Mouse (Mus musculus): ENCODE results near the gene Limch1.

DNA sequence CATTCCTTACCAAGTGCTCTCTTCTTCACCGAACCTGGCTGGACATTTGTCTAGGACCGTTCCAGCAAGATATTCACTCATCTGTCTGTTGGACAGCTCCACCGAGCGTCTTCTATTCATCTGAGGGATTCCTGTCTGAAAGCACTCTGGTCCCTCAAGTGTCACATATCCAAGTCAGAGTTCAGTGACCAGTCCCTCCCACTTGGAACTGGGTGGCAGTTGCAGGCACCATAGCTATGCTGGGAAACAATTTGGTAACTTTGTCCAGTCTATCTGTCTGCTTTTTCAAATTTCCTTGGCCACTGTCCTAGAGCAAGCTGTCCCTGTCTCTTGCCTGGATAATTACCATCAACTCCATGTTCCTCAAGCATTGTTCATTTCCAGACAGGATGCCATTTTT is 138.9 kb downstream of the Limch1 start:
- TF ChIP-seq POLR2A (IDR thresholded peaks at IDR 0.05; ENCODE audit: extremely low read depth, insufficient read depth, low read length): no peak
- TF ChIP-seq CTCF (IDR thresholded peaks at IDR 0.05; ENCODE audit: low read depth, low read length): no peak
